Mouse (Mus musculus): ENCODE measurements around the gene Zfp653.

GRCm38 (mm10) chr9:22051161-22051957 is 19.8 kb downstream of the Zfp653 start:
- TF ChIP-seq POLR2A (IDR thresholded peaks at IDR 0.05; ENCODE audit: extremely low read depth, insufficient read depth, low read length): no peak
- no peak for TF ChIP-seq CTCF (IDR thresholded peaks at IDR 0.05; ENCODE audit: low read depth, low read length)
